Mouse (Mus musculus) heart, embryonic 11.5 days (tissue): ENCODE results near the gene Glis3. TPM values are rescaled to one million over a fixed set of nuclear protein-coding genes. Genes with fewer than 3 reads are reported as not detected.

Experiments
- ATAC-seq: fragments of 200-750 bp; cut with Nextera tagmentation; replicated peaks from 2 replicates; pipeline ENCODE4 v1.8.0; 2017; ENCODE audit warnings: moderate library complexity; ENCODE audit not compliant: insufficient number of reproducible peaks, low FRiP score, low TSS enrichment
- H3K27ac ChIP-seq: fragments of 300-500 bp; sonication (generic); 2 replicates; pipeline ENCODE4 v1.5.1; 2014; ENCODE audit warnings: mild to moderate bottlenecking, low read depth, low read length
- H3K27me3 ChIP-seq: fragments of 300-500 bp; sonication (generic); 2 replicates; pipeline ENCODE4 v1.6.1; 2014; ENCODE audit warnings: mild to moderate bottlenecking, low read length, mixed read lengths; ENCODE audit not compliant: control insufficient read depth, insufficient read depth
- H3K36me3 ChIP-seq: fragments of 300-500 bp; sonication (generic); 2 replicates; pipeline ENCODE4 v1.6.1; 2014; ENCODE audit warnings: mild to moderate bottlenecking, low read length, moderate library complexity, mixed read lengths; ENCODE audit not compliant: control insufficient read depth, insufficient read depth
- H3K4me1 ChIP-seq: fragments of 300-500 bp; sonication (generic); 2 replicates; pipeline ENCODE4 v1.6.1; 2014; ENCODE audit warnings: low read length; ENCODE audit not compliant: control insufficient read depth, insufficient read depth
- H3K4me2 ChIP-seq: fragments of 300-500 bp; sonication (generic); 2 replicates; pipeline ENCODE4 v1.6.1; 2014; ENCODE audit warnings: mild to moderate bottlenecking, moderate library complexity
- H3K4me3 ChIP-seq: fragments of 300-500 bp; sonication (generic); 2 replicates; pipeline ENCODE4 v1.5.1; 2014; ENCODE audit warnings: low read depth, low read length
- H3K9ac ChIP-seq: fragments of 300-500 bp; sonication (generic); 2 replicates; pipeline ENCODE4 v1.6.1; 2014; ENCODE audit warnings: mild to moderate bottlenecking, low read depth, low read length, moderate library complexity
- H3K9me3 ChIP-seq: fragments of 300-500 bp; sonication (generic); replicated peaks from 2 replicates; pipeline ENCODE4 v1.6.1; 2016; ENCODE audit warnings: low read length; ENCODE audit not compliant: control insufficient read depth
- WGBS: fragments of 180-500 bp; shearing (Covaris S2); extraction: QIAGEN DNeasy Blood & Tissue Kit; methylation state at CpG from one replicate; pipeline ENCODE4 v1.1.7; 2014; ENCODE audit not compliant: insufficient replicate concordance; 5-methylcytosine and 5-hydroxymethylcytosine counted together
- polyA plus RNA-seq: library from polyadenylated mRNA; unstranded; fragments of >200 nt; fragmentation: Nextera tagmentation; extraction: Ambion mirVana; gene quantifications from 2 replicates; pipeline ENCODE4 v1.2.1, GENCODE M21; 2014

Gene Glis3
- polyA plus RNA-seq, 1 experiment from 2014 or later, result 1.3 TPM

DNA sequence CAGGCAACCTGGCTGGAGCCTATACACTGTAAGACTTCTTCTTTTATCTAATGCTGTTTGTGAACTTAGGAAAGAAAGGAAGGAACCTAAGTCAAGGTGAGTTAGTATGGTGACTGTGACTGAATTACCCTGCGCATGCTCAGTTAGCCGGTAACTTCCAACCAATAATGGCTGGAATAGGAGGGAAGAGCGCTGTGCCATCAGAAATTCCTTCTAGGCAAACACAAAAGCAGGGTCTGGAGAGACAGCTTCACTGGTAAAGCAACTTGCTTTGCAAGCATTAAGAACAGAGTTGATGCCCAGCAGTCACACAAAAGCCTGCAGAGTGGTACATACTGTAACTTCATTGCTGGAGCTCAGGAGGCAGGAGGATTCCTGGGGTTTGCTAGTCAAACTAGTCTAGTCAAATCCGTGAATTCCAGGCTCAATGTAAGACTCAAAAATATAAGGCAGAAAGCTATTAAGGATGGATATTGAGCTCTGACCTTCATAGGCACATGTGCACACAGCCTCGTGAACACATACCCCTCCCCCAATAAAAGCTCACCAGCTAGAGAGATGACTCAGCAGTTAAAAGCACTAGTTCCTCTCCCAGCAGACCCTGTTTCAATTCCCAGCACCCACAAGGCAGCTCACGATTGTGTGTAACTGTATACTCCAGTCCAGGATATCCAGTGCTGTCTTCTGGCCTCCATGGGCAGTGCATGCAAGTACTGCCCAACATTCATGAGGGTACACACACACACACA is 124.5 kb downstream of the Glis3 start:
- 75% methylated on average over 6 of the region's 6 CpGs for WGBS
- no peak for ATAC-seq
- Histone ChIP-seq H3K9me3 (no peaks in the 10 kb centered on the region), H3K27me3 (no peaks in the 10 kb centered on the region), H3K4me1 (peaks cover 7% of the 10 kb centered on the region; the same call in 1 of the 2 replicates), H3K27ac (no peak overlapping the region), H3K4me3 (no peak overlapping the region), H3K9ac (no peak overlapping the region), H3K36me3 (no peaks in the 10 kb centered on the region), H3K4me2 (no peak overlapping the region)

DNA sequence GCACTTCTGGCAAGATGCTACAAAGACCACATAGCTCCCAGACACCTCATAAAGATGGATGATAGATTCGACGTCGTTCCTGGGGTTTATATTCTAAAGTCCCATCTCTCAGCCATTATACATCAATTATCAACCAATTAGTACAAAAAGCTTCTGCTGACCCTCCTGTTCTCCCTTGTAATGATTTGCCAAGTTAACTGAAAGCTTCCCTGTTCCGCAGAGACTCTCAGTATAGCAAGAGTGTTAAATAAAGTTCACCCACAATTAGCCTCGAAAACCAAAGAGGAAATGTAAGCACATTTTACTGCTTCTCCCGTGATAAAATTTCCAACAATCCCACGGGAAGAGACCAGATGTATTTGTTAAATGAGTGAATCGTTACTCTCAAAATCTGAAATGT is 129.3 kb downstream of the Glis3 start:
- H3K4me3 ChIP-seq, result no peak overlapping the region
- no peak overlapping the region for H3K4me2 ChIP-seq
- no peak for ATAC-seq
- H3K36me3 ChIP-seq, result no peaks in the 10 kb centered on the region
- no peaks in the 10 kb centered on the region for H3K4me1 ChIP-seq
- H3K27me3 ChIP-seq, result no peaks in the 10 kb centered on the region
- WGBS, result 62% methylated on average over 8 of the region's 8 CpGs
- no peak overlapping the region for H3K27ac ChIP-seq
- no peaks in the 10 kb centered on the region for H3K9me3 ChIP-seq
- H3K9ac ChIP-seq, result no peak overlapping the region

DNA sequence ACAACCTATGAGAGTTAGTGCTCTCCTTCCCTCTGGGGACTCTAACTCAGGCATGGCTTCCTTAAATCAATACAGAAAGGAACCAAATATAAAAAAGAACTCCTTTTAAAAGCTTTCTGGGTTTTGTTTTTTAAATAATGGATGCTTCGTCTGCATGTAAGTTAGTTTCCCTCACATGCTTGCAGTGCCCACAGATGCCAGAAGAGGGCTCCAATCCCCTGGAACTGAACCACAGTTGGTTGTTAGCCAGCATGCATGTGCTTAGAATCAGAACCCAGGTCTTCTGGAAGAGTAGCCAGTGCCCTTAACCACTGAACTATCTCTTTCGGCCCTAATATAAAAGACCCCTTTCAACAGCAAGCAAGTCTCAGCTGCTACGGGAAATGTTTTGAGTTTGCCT is 132.9 kb downstream of the Glis3 start:
- no peak overlapping the region for H3K4me2 ChIP-seq
- ATAC-seq, result no peak
- no peaks in the 10 kb centered on the region for H3K4me1 ChIP-seq
- no peaks in the 10 kb centered on the region for H3K9me3 ChIP-seq
- H3K36me3 ChIP-seq, result no peaks in the 10 kb centered on the region
- WGBS, result 88% methylated on average over 3 of the region's 3 CpGs
- H3K4me3 ChIP-seq, result no peak overlapping the region
- no peak overlapping the region for H3K27ac ChIP-seq
- no peak overlapping the region for H3K9ac ChIP-seq
- H3K27me3 ChIP-seq, result no peaks in the 10 kb centered on the region

DNA sequence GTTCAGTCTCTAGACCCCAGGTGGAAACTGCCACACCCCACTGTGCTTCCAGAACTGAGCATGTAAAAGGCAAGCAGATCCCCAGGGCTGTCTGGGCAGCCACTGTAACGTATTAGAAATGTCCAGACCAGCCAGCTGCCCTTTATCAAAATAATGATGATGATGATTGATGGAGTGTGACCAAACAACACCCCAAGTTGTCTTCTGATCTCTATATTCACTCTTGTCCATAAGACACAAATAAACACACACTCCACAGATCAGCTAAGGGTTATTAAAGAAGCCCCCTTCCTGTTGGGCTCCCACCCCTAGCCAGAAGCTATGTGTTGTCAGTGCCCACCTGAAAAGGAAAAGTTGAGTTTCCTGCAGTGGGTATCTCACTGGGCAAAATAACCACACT is 134.4 kb downstream of the Glis3 start:
- ATAC-seq, result no peak
- WGBS, result 50% methylated on average over 1 of the region's 1 CpGs
- H3K27ac ChIP-seq, result no peak overlapping the region
- H3K9ac ChIP-seq, result no peak overlapping the region
- no peaks in the 10 kb centered on the region for H3K27me3 ChIP-seq
- H3K36me3 ChIP-seq, result no peaks in the 10 kb centered on the region
- no peak overlapping the region for H3K4me3 ChIP-seq
- H3K4me1 ChIP-seq, result no peaks in the 10 kb centered on the region
- H3K4me2 ChIP-seq, result no peak overlapping the region
- H3K9me3 ChIP-seq, result no peaks in the 10 kb centered on the region

DNA sequence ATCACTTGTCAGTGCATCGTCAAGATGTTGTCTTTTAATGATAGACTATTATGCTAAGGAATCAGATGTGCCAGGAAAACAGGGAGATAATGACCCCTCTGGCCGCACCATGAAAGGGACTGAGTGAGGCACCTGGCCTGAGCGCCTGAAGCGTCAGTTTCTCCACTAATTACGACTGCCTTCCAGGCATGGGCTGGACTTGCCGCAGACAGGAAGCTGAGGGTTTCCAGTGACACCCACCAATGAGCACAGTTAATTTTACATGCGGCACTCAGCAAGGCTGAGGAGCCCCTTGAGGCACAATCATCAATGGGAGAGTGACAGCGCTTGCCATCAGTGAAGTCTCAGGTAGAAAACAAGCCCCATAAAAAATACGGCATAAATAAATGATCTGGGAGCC is 141.1 kb downstream of the Glis3 start:
- no peak for ATAC-seq
- 66% methylated on average over 9 of the region's 9 CpGs for WGBS
- no peak overlapping the region for H3K27ac ChIP-seq
- no peaks in the 10 kb centered on the region for H3K9me3 ChIP-seq
- H3K4me1 ChIP-seq, result no peaks in the 10 kb centered on the region
- H3K9ac ChIP-seq, result no peak overlapping the region
- H3K4me3 ChIP-seq, result no peak overlapping the region
- H3K36me3 ChIP-seq, result no peaks in the 10 kb centered on the region
- H3K4me2 ChIP-seq, result no peak overlapping the region
- H3K27me3 ChIP-seq, result no peaks in the 10 kb centered on the region

DNA sequence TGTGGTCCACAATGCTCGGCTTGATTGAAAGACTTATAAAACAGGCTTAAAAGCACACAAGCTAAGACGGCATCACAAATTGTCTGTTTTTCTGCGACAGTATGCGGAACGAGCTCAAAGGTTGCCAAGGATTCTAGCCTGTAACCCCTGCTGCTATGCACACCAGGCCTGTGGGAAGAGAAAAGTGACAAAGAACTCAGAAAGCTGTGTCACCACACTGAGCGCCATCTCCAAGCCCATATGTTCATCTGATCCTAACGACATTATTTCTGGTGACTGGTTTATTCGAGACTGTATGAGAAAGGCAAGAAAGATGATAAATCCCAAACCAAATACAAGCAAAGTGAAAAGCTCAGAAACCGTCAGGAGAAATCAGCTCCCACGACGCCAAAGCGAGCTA is 144.9 kb downstream of the Glis3 start:
- Histone ChIP-seq H3K9me3 (no peaks in the 10 kb centered on the region), H3K27me3 (no peaks in the 10 kb centered on the region), H3K4me2 (no peak overlapping the region), H3K9ac (no peak overlapping the region), H3K4me3 (no peak overlapping the region), H3K36me3 (no peaks in the 10 kb centered on the region), H3K4me1 (no peaks in the 10 kb centered on the region), H3K27ac (no peak overlapping the region)
- no peak for ATAC-seq
- WGBS, result 85% methylated on average over 12 of the region's 12 CpGs

DNA sequence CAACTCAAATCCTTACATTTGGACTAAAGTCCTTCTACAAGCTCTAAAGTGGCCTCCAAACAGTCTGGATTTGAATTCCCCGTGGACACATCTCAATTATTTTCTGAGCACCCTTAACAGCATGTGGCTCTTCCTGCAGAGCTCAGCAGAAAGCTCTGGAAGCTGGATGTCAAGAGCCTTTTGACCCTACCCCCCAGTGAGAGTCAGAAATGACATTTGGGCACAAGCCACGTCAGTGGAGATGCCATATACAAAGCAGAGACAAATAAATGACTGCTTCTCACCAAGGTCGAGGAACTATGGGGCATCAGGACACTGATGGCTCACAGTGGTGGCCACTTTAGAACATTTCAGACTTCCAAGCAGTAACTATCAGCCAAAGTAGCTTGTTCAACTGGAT is 146.3 kb downstream of the Glis3 start:
- Histone ChIP-seq H3K4me3 (no peak overlapping the region), H3K9ac (no peak overlapping the region), H3K4me2 (no peak overlapping the region), H3K4me1 (no peaks in the 10 kb centered on the region), H3K36me3 (no peaks in the 10 kb centered on the region), H3K27me3 (no peaks in the 10 kb centered on the region), H3K27ac (no peak overlapping the region), H3K9me3 (no peaks in the 10 kb centered on the region)
- WGBS, result 62% methylated on average over 3 of the region's 3 CpGs
- ATAC-seq, result no peak

DNA sequence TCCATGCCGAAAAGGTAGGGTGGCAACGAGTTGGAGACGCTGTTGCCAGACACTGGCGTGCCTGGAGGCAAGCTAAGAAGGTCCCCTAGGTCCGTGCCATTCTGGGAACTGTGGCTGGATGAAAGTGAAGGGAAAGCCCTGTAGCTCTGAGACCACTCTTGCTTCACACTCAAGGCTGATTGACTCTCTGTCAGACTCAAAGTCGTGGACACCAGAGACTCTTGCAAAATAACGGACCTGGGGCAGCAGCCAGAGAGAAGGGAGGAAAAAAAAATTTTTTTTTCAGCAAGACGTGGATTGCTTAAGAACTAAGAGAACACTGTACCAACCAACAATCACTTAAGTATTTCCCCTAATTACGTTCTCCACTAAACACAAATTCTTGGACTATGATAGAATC is 148.1 kb downstream of the Glis3 start:
- Histone ChIP-seq H3K27ac (no peak overlapping the region), H3K9me3 (no peaks in the 10 kb centered on the region), H3K27me3 (no peaks in the 10 kb centered on the region), H3K4me2 (no peak overlapping the region), H3K9ac (no peak overlapping the region), H3K36me3 (no peaks in the 10 kb centered on the region), H3K4me1 (no peaks in the 10 kb centered on the region), H3K4me3 (no peak overlapping the region)
- no peak for ATAC-seq
- WGBS, result 80% methylated on average over 9 of the region's 9 CpGs

DNA sequence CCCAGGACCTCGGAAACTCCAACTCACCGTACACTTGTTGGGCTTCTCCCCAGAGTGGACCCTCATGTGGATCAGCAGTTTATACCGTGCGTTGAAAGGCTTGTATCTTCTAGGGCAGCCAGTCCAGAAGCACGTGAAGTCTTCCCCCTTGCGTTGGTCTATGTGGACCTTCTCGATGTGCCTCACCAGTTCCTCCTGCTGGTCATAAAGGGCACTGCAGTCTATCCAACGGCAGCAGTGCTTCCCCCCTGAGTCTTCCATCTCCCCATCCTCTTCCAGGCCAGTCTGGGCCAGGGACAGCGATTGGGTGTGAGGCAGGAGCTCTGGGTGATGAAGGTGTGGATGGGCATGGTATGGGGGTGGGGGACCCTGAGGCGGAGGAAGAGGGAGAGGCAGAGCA is 149.0 kb downstream of the Glis3 start:
- no peak overlapping the region for H3K27ac ChIP-seq
- no peak overlapping the region for H3K9ac ChIP-seq
- H3K4me2 ChIP-seq, result no peak overlapping the region
- H3K4me1 ChIP-seq, result no peaks in the 10 kb centered on the region
- no peaks in the 10 kb centered on the region for H3K36me3 ChIP-seq
- WGBS, result 55% methylated on average over 10 of the region's 10 CpGs
- H3K27me3 ChIP-seq, result no peaks in the 10 kb centered on the region
- no peaks in the 10 kb centered on the region for H3K9me3 ChIP-seq
- no peak overlapping the region for H3K4me3 ChIP-seq
- no peak for ATAC-seq
